Mouse (Mus musculus): ENCODE measurements at regions not wholly inside any gene's neighbourhood (a gene's known extent, or its start where the extent isn't known, plus 50 kb on each side); places are given as distances from the start of the nearest gene placed in this dataset.

DNA sequence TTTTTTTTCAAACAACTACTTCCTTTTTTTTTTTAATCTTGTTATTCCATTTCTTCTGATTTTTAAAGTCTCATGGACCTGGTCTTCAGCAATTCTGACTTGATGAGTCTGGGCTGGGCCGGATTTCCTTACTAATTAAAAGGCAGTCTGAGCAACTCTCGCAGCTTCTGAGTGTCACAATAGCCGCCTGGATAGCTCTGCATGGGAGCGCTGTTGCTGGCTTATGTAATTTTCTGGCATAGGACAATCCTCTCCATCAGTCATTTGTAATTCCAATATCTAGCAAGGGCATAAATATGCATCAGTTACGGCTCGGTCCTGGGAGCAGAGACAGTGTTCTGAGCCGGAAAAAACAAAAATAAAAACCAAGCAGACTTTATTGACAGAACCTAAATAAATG is 165.5 kb upstream of the Runx1 start:
- TF ChIP-seq CTCF (IDR thresholded peaks at IDR 0.05; ENCODE audit: borderline replicate concordance, extremely low read depth, insufficient read depth, insufficient read length): no peak
- TF ChIP-seq POLR2A (IDR thresholded peaks at IDR 0.05; ENCODE audit: borderline replicate concordance, extremely low read depth, insufficient read depth, insufficient read length, poor library complexity, severe bottlenecking): no peak

Measured in brain, embryonic 14.5 days (tissue).